Mouse (Mus musculus): ENCODE measurements around the gene Stk40. TPM values are rescaled to one million over a fixed set of nuclear protein-coding genes. Genes with fewer than 3 reads are reported as not detected.
A peak's percentile ranks its signal among the peaks of the same experiment; 100 is the strongest.
"Not testable (repeated sequence)": the region's sequence is repeated elsewhere in the genome, so short reads cannot be mapped to it uniquely, and the experiment has no call there.

The Stk40 gene
- polyA plus RNA-seq, 1 experiment from 2014 or later: 26.7 TPM

GRCm38 (mm10) chr4:126161986-126162385 is 58.2 kb downstream of the Stk40 start:
- peaks cover 7% of the 10 kb centered on the region; the same call in 1 of the 2 replicates for H3K36me3 ChIP-seq (ENCODE audit: insufficient read depth, low read length)
- ATAC-seq: no peak
- TF ChIP-seq CTCF (IDR thresholded peaks at IDR 0.05) (no peak), EP300 (IDR thresholded peaks at IDR 0.05) (no peak)
- H3K4me2 ChIP-seq (replicated peaks; ENCODE audit: low read depth, low read length): peak overlapping the region; percentile 97
- H3K9ac ChIP-seq (replicated peaks; ENCODE audit: low read depth): no peak overlapping the region
- H3K27ac ChIP-seq (ENCODE audit: low read length): no peak overlapping the region
- H3K4me1 ChIP-seq (ENCODE audit: insufficient read depth, low read depth, low read length): peaks cover 16% of the 10 kb centered on the region; the same call in 1 of the 2 replicates
- no peak for DNase-seq (ENCODE audit: low spot score)
- WGBS: 66% methylated on average over 9 of the region's 9 CpGs
- H3K4me3 ChIP-seq (ENCODE audit: low read depth, low read length): peak overlapping the region; percentile 53
- H3K27me3 ChIP-seq (replicated peaks; ENCODE audit: insufficient read depth, low read length): no peaks in the 10 kb centered on the region
- H3K9me3 ChIP-seq (ENCODE audit: low read length): no peaks in the 10 kb centered on the region

GRCm38 (mm10) chr4:126162544-126163066 is 58.8 kb downstream of the Stk40 start:
- WGBS: under 1% methylated on average over 44 of the region's 44 CpGs
- Histone ChIP-seq H3K4me2 (replicated peaks; ENCODE audit: low read depth, low read length) (peak overlapping the region; percentile 97), H3K9me3 (ENCODE audit: low read length) (no peaks in the 10 kb centered on the region), H3K36me3 (ENCODE audit: insufficient read depth, low read length) (peaks cover 10% of the 10 kb centered on the region; the same call in 1 of the 2 replicates), H3K9ac (replicated peaks; ENCODE audit: low read depth) (peak overlapping the region; percentile 93), H3K4me1 (ENCODE audit: insufficient read depth, low read depth, low read length) (peaks cover 16% of the 10 kb centered on the region; the same call in 1 of the 2 replicates), H3K27ac (ENCODE audit: low read length) (peak overlapping the region; percentile 96), H3K4me3 (ENCODE audit: low read depth, low read length) (peak overlapping the region; percentile 53), H3K27me3 (replicated peaks; ENCODE audit: insufficient read depth, low read length) (no peaks in the 10 kb centered on the region)
- TF ChIP-seq EP300 (IDR thresholded peaks at IDR 0.05): no peak
- no peak for TF ChIP-seq CTCF (IDR thresholded peaks at IDR 0.05)
- peak; percentile 90 for ATAC-seq
- peak; percentile 97 for DNase-seq (ENCODE audit: low spot score)

GRCm38 (mm10) chr4:126163067-126163659 is 59.4 kb downstream of the Stk40 start, which contains the start of gene Sh3d21:
TSS of gene Sh3d21 (minus strand) at chr4:126163491.
- DNase-seq (ENCODE audit: low spot score) (peak; percentile 80), ATAC-seq (peak; percentile 45)
- no peaks in the 10 kb centered on the region for H3K9me3 ChIP-seq (ENCODE audit: low read length)
- H3K36me3 ChIP-seq (ENCODE audit: insufficient read depth, low read length): peaks cover 11% of the 10 kb centered on the region; the same call in 1 of the 2 replicates
- H3K27ac ChIP-seq (ENCODE audit: low read length): peak within 1 kb of the TSS; percentile 96
- no peaks in the 10 kb centered on the region for H3K27me3 ChIP-seq (replicated peaks; ENCODE audit: insufficient read depth, low read length)
- no peak for TF ChIP-seq CTCF (IDR thresholded peaks at IDR 0.05)
- peak; percentile 80; the same call in 1 of the 2 replicates for TF ChIP-seq EP300 (IDR thresholded peaks at IDR 0.05)
- peak within 1 kb of the TSS; percentile 97 for H3K4me2 ChIP-seq (replicated peaks; ENCODE audit: low read depth, low read length)
- peak within 1 kb of the TSS; percentile 93 for H3K9ac ChIP-seq (replicated peaks; ENCODE audit: low read depth)
- WGBS: 7% methylated on average over 22 of the region's 22 CpGs
- peaks cover 16% of the 10 kb centered on the region; the same call in 1 of the 2 replicates for H3K4me1 ChIP-seq (ENCODE audit: insufficient read depth, low read depth, low read length)
- peak within 1 kb of the TSS; percentile 53 for H3K4me3 ChIP-seq (ENCODE audit: low read depth, low read length)

DNA sequence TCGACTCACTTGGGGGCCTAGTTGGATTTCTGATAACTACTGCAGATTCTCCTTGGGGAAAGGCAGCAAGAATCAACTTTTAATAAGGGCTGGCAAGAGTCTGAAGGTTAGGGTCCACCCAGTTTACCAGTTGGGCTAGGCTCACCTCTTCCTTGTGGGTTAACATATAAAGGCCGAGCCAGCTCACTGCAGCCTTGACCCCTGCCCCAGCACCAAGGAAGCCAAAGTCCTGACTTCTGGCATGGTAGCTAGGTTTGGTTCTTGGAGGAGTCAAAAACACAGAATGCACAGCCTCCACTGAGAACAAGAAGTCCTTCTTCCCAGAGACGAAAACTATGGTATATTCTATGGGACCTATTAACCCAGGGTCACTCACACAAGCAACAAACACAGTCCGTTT is 59.9 kb downstream of the Stk40 start:
- DNase-seq (ENCODE audit: low spot score) (no peak), ATAC-seq (no peak)
- 48% methylated on average over 4 of the region's 4 CpGs for WGBS
- H3K4me2 ChIP-seq (replicated peaks; ENCODE audit: low read depth, low read length): peak overlapping the region; percentile 97; the same call in 1 of the 2 replicates
- peaks cover 17% of the 10 kb centered on the region; the same call in 1 of the 2 replicates for H3K36me3 ChIP-seq (ENCODE audit: insufficient read depth, low read length)
- H3K27me3 ChIP-seq (replicated peaks; ENCODE audit: insufficient read depth, low read length): no peaks in the 10 kb centered on the region
- H3K4me1 ChIP-seq (ENCODE audit: insufficient read depth, low read depth, low read length): peaks cover 16% of the 10 kb centered on the region; the same call in 1 of the 2 replicates
- no peak for TF ChIP-seq EP300 (IDR thresholded peaks at IDR 0.05)
- no peak for TF ChIP-seq CTCF (IDR thresholded peaks at IDR 0.05)
- no peak overlapping the region for H3K4me3 ChIP-seq (ENCODE audit: low read depth, low read length)
- no peak overlapping the region for H3K9ac ChIP-seq (replicated peaks; ENCODE audit: low read depth)
- H3K9me3 ChIP-seq (ENCODE audit: low read length): no peaks in the 10 kb centered on the region
- peak overlapping the region; percentile 96 for H3K27ac ChIP-seq (ENCODE audit: low read length)

DNA sequence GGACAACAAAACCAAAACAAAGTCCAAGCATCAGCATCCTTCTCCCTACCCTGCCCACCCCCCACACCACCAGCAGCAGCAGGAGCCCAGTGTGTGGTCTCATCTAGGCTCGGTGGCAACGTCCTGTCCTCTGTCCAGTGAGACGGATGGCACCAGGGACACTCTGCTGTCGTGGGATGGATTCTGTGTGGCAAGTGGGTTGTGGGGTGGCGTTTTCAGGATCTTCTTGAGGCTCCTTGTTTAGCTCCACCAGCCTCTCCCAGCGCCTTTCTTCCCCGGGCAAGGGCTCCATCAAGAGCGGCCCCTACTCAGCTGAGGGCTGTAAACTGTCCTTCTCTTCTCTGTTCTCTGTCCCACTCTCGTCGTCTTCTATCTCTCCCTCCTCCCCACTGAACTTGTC is 61.3 kb downstream of the Stk40 start:
- not testable (repeated sequence) for H3K9ac ChIP-seq (replicated peaks; ENCODE audit: low read depth); ATAC-seq; H3K4me3 ChIP-seq (ENCODE audit: low read depth, low read length); DNase-seq (ENCODE audit: low spot score); H3K27me3 ChIP-seq (replicated peaks; ENCODE audit: insufficient read depth, low read length); H3K27ac ChIP-seq (ENCODE audit: low read length); H3K4me2 ChIP-seq (replicated peaks; ENCODE audit: low read depth, low read length); H3K9me3 ChIP-seq (ENCODE audit: low read length)
- H3K36me3 ChIP-seq (ENCODE audit: insufficient read depth, low read length): peaks cover 21% of the 10 kb centered on the region; the same call in 1 of the 2 replicates
- WGBS: 55% methylated on average over 8 of the region's 10 CpGs
- H3K4me1 ChIP-seq (ENCODE audit: insufficient read depth, low read depth, low read length): peaks cover 16% of the 10 kb centered on the region; the same call in 1 of the 2 replicates

DNA sequence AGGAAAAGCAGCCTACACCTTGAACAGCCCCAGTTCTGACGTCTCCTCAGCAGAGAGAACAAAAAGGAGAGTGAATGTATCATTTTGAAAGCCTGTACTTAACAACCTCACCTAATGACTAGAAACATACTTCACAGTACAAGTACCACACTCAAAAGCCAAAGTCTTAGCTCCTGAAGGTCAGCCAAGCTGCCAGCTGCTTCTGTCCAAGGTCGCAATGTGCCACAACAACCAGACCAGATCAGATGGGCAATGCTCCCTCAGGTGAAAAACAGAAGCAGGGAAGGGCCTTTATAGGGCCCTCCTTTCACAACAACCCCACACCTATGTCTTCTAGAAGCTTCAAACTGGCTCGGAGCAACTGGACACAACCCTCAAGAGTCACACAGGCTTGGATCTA is 62.3 kb downstream of the Stk40 start:
- Histone ChIP-seq H3K27ac (ENCODE audit: low read length) (peak overlapping the region; percentile 79), H3K4me2 (replicated peaks; ENCODE audit: low read depth, low read length) (no peak overlapping the region), H3K36me3 (ENCODE audit: insufficient read depth, low read length) (peaks cover 27% of the 10 kb centered on the region; the same call in 1 of the 2 replicates), H3K9me3 (ENCODE audit: low read length) (no peaks in the 10 kb centered on the region), H3K27me3 (replicated peaks; ENCODE audit: insufficient read depth, low read length) (no peaks in the 10 kb centered on the region), H3K9ac (replicated peaks; ENCODE audit: low read depth) (no peak overlapping the region), H3K4me3 (ENCODE audit: low read depth, low read length) (no peak overlapping the region), H3K4me1 (ENCODE audit: insufficient read depth, low read depth, low read length) (peaks cover 16% of the 10 kb centered on the region; the same call in 1 of the 2 replicates)
- ATAC-seq: peak; percentile 50
- peak; percentile 88 for DNase-seq (ENCODE audit: low spot score)
- TF ChIP-seq EP300 (IDR thresholded peaks at IDR 0.05) (peak; percentile 91), CTCF (IDR thresholded peaks at IDR 0.05) (no peak)
- WGBS: 54% methylated on average over 3 of the region's 3 CpGs
